Mouse (Mus musculus) erythroblast, embryonic 14.5 days (primary cell): ENCODE results near the gene 4933424G06Rik.

ENCODE experiments used
- GATA1 ChIP-seq: IDR thresholded peaks from 2 replicates; pipeline ENCODE4 v1.6.1; 2012; ENCODE audit warnings: low read length, inconsistent platforms, mixed read lengths
- TAL1 ChIP-seq: IDR thresholded peaks from 3 replicates; pipeline ENCODE4 v1.6.1; 2012; ENCODE audit warnings: low read length, inconsistent platforms, mixed read lengths

GRCm38 (mm10) chr1:36804259-36804658 is 94.3 kb downstream of the 4933424G06Rik start:
- TF ChIP-seq GATA1, result no peak
- no peak for TF ChIP-seq TAL1
